Mouse (Mus musculus) inflammation-experienced regulatory T-cells (primary cell): ENCODE data around the gene Eif2ak2. TPM values are rescaled to one million over a fixed set of nuclear protein-coding genes. Genes with fewer than 3 reads are reported as not detected.

Experiments
- polyA plus RNA-seq, 2 experiments: library from polyadenylated mRNA; unstranded; fragments of 100-300 nt; shearing (Covaris generic); gene quantifications; one replicate each; pipeline ENCODE4 v1.2.1; 2017

Gene Eif2ak2
- polyA plus RNA-seq, result 10 to 100 TPM; 11.2 to 19.3 TPM

GRCm38 (mm10) chr17:78882401-78883112 lies at the start of gene Eif2ak2:
TSS of gene Eif2ak2 (minus strand) at chr17:78882573.

GRCm38 (mm10) chr17:78916369-78916813 lies 34.0 kb upstream of the Eif2ak2 start, which contains the start of gene Cebpzos:
TSS of gene Cebpzos (plus strand) at chr17:78916500.

GRCm38 (mm10) chr17:78906892-78907291 lies 24.5 kb upstream of the Eif2ak2 start, which contains the start of gene Sult6b1:
TSS of gene Sult6b1 (minus strand) at chr17:78906992.

GRCm38 (mm10) chr17:78834856-78835835 lies 47.2 kb downstream of the Eif2ak2 start, which contains the start of the genes Heatr5b and Gpatch11:
TSS of gene Heatr5b (minus strand) at chr17:78835364.
TSS of gene Gpatch11 (plus strand) at chr17:78835567.

Other genes with a start within 250 kb of the Eif2ak2 start
- 10 to 100 TPM; 14.9 to 15.6 TPM for gene Strn, start 145.4 kb downstream of the Eif2ak2 start, polyA plus RNA-seq
- gene Heatr5b, start 47.2 kb downstream of the Eif2ak2 start, polyA plus RNA-seq, result 10 to 100 TPM; 19.7 to 23.2 TPM
- 10 to 100 TPM; 78.2 to 93.6 TPM for gene Gpatch11, start 47.0 kb downstream of the Eif2ak2 start, polyA plus RNA-seq
- gene Sult6b1, start 24.4 kb upstream of the Eif2ak2 start, polyA plus RNA-seq, result under 1 TPM in 1 of 2 experiments, not detected in 1; 0.37 TPM
- 10 to 100 TPM; 44.9 to 50.4 TPM for gene Cebpzos, start 33.9 kb upstream of the Eif2ak2 start, polyA plus RNA-seq
- gene Cebpz, start 54.5 kb upstream of the Eif2ak2 start, polyA plus RNA-seq, result 10 to 100 TPM; 90.5 to 90.9 TPM
- 10 to 100 TPM; 39.6 to 47.0 TPM for gene Ndufaf7, start 54.6 kb upstream of the Eif2ak2 start, polyA plus RNA-seq
- gene Prkd3, start 138.2 kb upstream of the Eif2ak2 start, polyA plus RNA-seq, result 10 to 100 TPM in 1 of 2 experiments, 1 to 10 TPM in 1; 8.9 to 38.1 TPM
- 10 to 100 TPM in 1 of 2 experiments, 1 to 10 TPM in 1; 1.4 to 24.5 TPM for gene Qpct, start 169.3 kb upstream of the Eif2ak2 start, polyA plus RNA-seq